Mouse (Mus musculus): ENCODE data around the gene Zdhhc3. TPM values are rescaled to one million over a fixed set of nuclear protein-coding genes. Genes with fewer than 3 reads are reported as not detected.

Gene Zdhhc3
- polyA plus RNA-seq, 1 experiment: 44.0 TPM

GRCm38 (mm10) chr9:123031496-123032246, 81.3 kb downstream of the Zdhhc3 start:
- Histone ChIP-seq H3K36me3 (ENCODE audit: control insufficient read depth, insufficient read depth) (no peaks in the 10 kb centered on the region), H3K27me3 (ENCODE audit: control insufficient read depth, insufficient read depth, insufficient read length) (no peaks in the 10 kb centered on the region), H3K4me2 (ENCODE audit: low read depth) (no peak overlapping the region), H3K4me3 (no peak overlapping the region), H3K79me2 (ENCODE audit: control insufficient read depth, insufficient read depth) (no peaks in the 10 kb centered on the region), H3ac (ENCODE audit: control insufficient read depth, insufficient read length) (no peak overlapping the region)
- TF ChIP-seq E2F4 (IDR thresholded peaks at IDR 0.05; ENCODE audit: insufficient read depth): no peak
- no peak for TF ChIP-seq REST (IDR thresholded peaks at IDR 0.05; ENCODE audit: insufficient read depth, insufficient read length)
- TF ChIP-seq TCF3 (IDR thresholded peaks at IDR 0.05; ENCODE audit: insufficient read length, low read depth): no peak
- no peak for TF ChIP-seq SRF (IDR thresholded peaks at IDR 0.05; ENCODE audit: control insufficient read depth, insufficient read length, low read depth)
- no peak for TF ChIP-seq MYOD1 (IDR thresholded peaks at IDR 0.05; ENCODE audit: control insufficient read depth in 1 of 3, insufficient read length in 2 of 3, low read depth in 2 of 3)
- TF ChIP-seq CEBPB (IDR thresholded peaks at IDR 0.05; ENCODE audit: insufficient read depth, poor library complexity, severe bottlenecking): no peak
- no peak for TF ChIP-seq MAX (IDR thresholded peaks at IDR 0.05; ENCODE audit: low read depth)
- TF ChIP-seq POLR2A (IDR thresholded peaks at IDR 0.05; ENCODE audit: insufficient read length, low read depth): no peak
- no peak for TF ChIP-seq POLR2AphosphoS2 (IDR thresholded peaks at IDR 0.05; ENCODE audit: insufficient read length, low read depth)

- Histone ChIP-seq H3K4me3 (no peak overlapping the region), H3ac (ENCODE audit: control insufficient read depth, insufficient read length) (no peak overlapping the region), H3K4me2 (ENCODE audit: low read depth) (no peak overlapping the region), H3K36me3 (ENCODE audit: control insufficient read depth, insufficient read depth) (no peaks in the 10 kb centered on the region), H3K79me2 (ENCODE audit: control insufficient read depth, insufficient read depth) (no peaks in the 10 kb centered on the region), H3K27me3 (ENCODE audit: control insufficient read depth, insufficient read depth, insufficient read length) (no peaks in the 10 kb centered on the region)
- TF ChIP-seq SRF (IDR thresholded peaks at IDR 0.05; ENCODE audit: control insufficient read depth, insufficient read length, low read depth): no peak
These were observed 88.8 kb downstream of the Zdhhc3 start for GRCm38 (mm10) chr9:123024201-123024600.

GRCm38 (mm10) chr9:123021636-123022379, 91.2 kb downstream of the Zdhhc3 start:
- peak overlapping the region; percentile 83 for H3K4me2 ChIP-seq (ENCODE audit: low read depth)
- no peaks in the 10 kb centered on the region for H3K79me2 ChIP-seq (ENCODE audit: control insufficient read depth, insufficient read depth)
- no peaks in the 10 kb centered on the region for H3K27me3 ChIP-seq (ENCODE audit: control insufficient read depth, insufficient read depth, insufficient read length)
- H3K36me3 ChIP-seq (ENCODE audit: control insufficient read depth, insufficient read depth): peaks cover 1% of the 10 kb centered on the region
- H3ac ChIP-seq (ENCODE audit: control insufficient read depth, insufficient read length): peak overlapping the region; percentile 53
- TF ChIP-seq MAX (IDR thresholded peaks at IDR 0.05; ENCODE audit: low read depth): no peak
- no peak for TF ChIP-seq REST (IDR thresholded peaks at IDR 0.05; ENCODE audit: insufficient read depth, insufficient read length)
- TF ChIP-seq MYOD1 (IDR thresholded peaks at IDR 0.05; ENCODE audit: control insufficient read depth in 1 of 3, insufficient read length in 2 of 3, low read depth in 2 of 3): no peak
- no peak for TF ChIP-seq TCF12 (IDR thresholded peaks at IDR 0.05; ENCODE audit: insufficient read depth, poor library complexity, severe bottlenecking)
- H3K4me3 ChIP-seq: peak overlapping the region; percentile 72

- Histone ChIP-seq H3K4me3 (peak within 1 kb of the TSS; percentile 72), H3K27me3 (ENCODE audit: control insufficient read depth, insufficient read depth, insufficient read length) (no peaks in the 10 kb centered on the region), H3K36me3 (ENCODE audit: control insufficient read depth, insufficient read depth) (peaks cover 4% of the 10 kb centered on the region), H3K79me2 (ENCODE audit: control insufficient read depth, insufficient read depth) (no peaks in the 10 kb centered on the region), H3K4me2 (ENCODE audit: low read depth) (peak within 1 kb of the TSS; percentile 86), H3ac (ENCODE audit: control insufficient read depth, insufficient read length) (peak within 1 kb of the TSS; percentile 53)
- no peak for TF ChIP-seq TCF12 (IDR thresholded peaks at IDR 0.05; ENCODE audit: insufficient read depth, poor library complexity, severe bottlenecking)
- peak in 1 of 3 experiments; percentile 61 for TF ChIP-seq MYOD1 (IDR thresholded peaks at IDR 0.05; ENCODE audit: control insufficient read depth in 1 of 3, insufficient read length in 2 of 3, low read depth in 2 of 3)
- TF ChIP-seq POLR2A (IDR thresholded peaks at IDR 0.05; ENCODE audit: insufficient read length, low read depth): peak; percentile 70
- TF ChIP-seq POLR2AphosphoS2 (IDR thresholded peaks at IDR 0.05; ENCODE audit: insufficient read length, low read depth): peak; percentile 8
- no peak for TF ChIP-seq CEBPB (IDR thresholded peaks at IDR 0.05; ENCODE audit: insufficient read depth, poor library complexity, severe bottlenecking)
- peak in 1 of 3 experiments; percentile 44 for TF ChIP-seq MYOG (IDR thresholded peaks at IDR 0.05; ENCODE audit: control insufficient read depth in 1 of 3, insufficient read depth in 1 of 3, insufficient read length in 2 of 3, low read depth in 2 of 3)
- no peak for TF ChIP-seq MAX (IDR thresholded peaks at IDR 0.05; ENCODE audit: low read depth)
These were observed 91.9 kb downstream of the Zdhhc3 start, which contains the start of gene Tmem42 for GRCm38 (mm10) chr9:123020995-123021631. Gene Tmem42, plus strand, starts transcription at chr9:123021326.

Other genes starting within 250 kb of the Zdhhc3 start
- 10.0 TPM for gene Zfp445, start 247.2 kb downstream of the Zdhhc3 start, polyA plus RNA-seq (2012; fragmentation: generic; extraction: Trizol)
- gene Zkscan7, start 227.5 kb downstream of the Zdhhc3 start, polyA plus RNA-seq (2012; fragmentation: generic; extraction: Trizol): 0.95 TPM
- not detected for gene Zfp105, start 190.1 kb downstream of the Zdhhc3 start, polyA plus RNA-seq (2012; fragmentation: generic; extraction: Trizol)
- 4.7 TPM for gene 1110059G10Rik, start 162.2 kb downstream of the Zdhhc3 start, polyA plus RNA-seq (2012; fragmentation: generic; extraction: Trizol)
- gene Kif15, start 162.2 kb downstream of the Zdhhc3 start, polyA plus RNA-seq (2012; fragmentation: generic; extraction: Trizol): 3.8 TPM
- 6.4 TPM for gene Tmem42, start 91.9 kb downstream of the Zdhhc3 start, polyA plus RNA-seq (2012; fragmentation: generic; extraction: Trizol)
- gene Tgm4, start 78.5 kb downstream of the Zdhhc3 start, polyA plus RNA-seq (2012; fragmentation: generic; extraction: Trizol): 0.25 TPM
- gene Exosc7, start within 50 bp of the Zdhhc3 start, polyA plus RNA-seq (2012; fragmentation: generic; extraction: Trizol): 28.2 TPM
- gene Clec3b, start 37.7 kb upstream of the Zdhhc3 start, polyA plus RNA-seq (2012; fragmentation: generic; extraction: Trizol): 0.10 TPM
- not detected for gene Cdcp1, start 102.8 kb upstream of the Zdhhc3 start, polyA plus RNA-seq (2012; fragmentation: generic; extraction: Trizol)
- 14.0 TPM for gene Tmem158, start 147.6 kb upstream of the Zdhhc3 start, polyA plus RNA-seq (2012; fragmentation: generic; extraction: Trizol)

Measured in myocyte (in vitro differentiated cells).